ENCODE assay signal across 12 mouse cellular contexts in genomic region chr10:67924030-67924429, GRCm38 (mm10). TPM values are rescaled to one million over a fixed set of nuclear protein-coding genes. Genes with fewer than 3 reads are reported as not detected.
DNase-seq lines count a peak whose midpoint lies in the region; ATAC-seq and TF ChIP-seq lines count a peak whose summit lies in the region.
"Had no signal": no experiment of that assay in that cellular context is flagged by ENCODE, and none has a peak within 500 bp of the region (broad histone marks: within the 10 kb centered on the region; RNA-seq: fewer than 3 reads in every experiment).

No protein-coding gene starts in this region.

- intact Hi-C loops in left cerebral cortex, adult 2 months (cut with DNase I): no loop called here

- WGBS in bone marrow, adult 2 months: 63% methylated on average over 7 of the region's 7 CpGs
- 55% methylated on average over 7 of the region's 7 CpGs for WGBS in kidney, embryonic 16.5 days

- TF ChIP-seq CTCF in left cerebral cortex, adult 2 months (IDR thresholded peaks at IDR 0.05): peak; percentile 48
- peak; percentile 57 to 68 for TF ChIP-seq CTCF in CH12.LX (conservative IDR thresholded peaks at IDR 0.05 in 1 of 2, IDR thresholded peaks at IDR 0.05 in 1 of 2; ENCODE audit: low read depth in 2 of 2, low read length in 2 of 2)
- TF ChIP-seq CTCF in bone marrow, adult 2 months (IDR thresholded peaks at IDR 0.05; ENCODE audit: control insufficient read depth, insufficient read depth, low read length): peak; percentile 53
- TF ChIP-seq CTCF in testis, adult 2 months (IDR thresholded peaks at IDR 0.05; ENCODE audit: control insufficient read depth, insufficient read depth, insufficient replicate concordance, low read depth, low read length): peak; percentile 85; the same call in 1 of the 2 replicates

- peak; percentile 40 for TF ChIP-seq RAD21 in CH12.LX (IDR thresholded peaks at IDR 0.05; ENCODE audit: low read depth, low read length)

- no peak overlapping the region for H3K9ac ChIP-seq in CH12.LX (ENCODE audit: insufficient read depth, low read depth)
- no peak overlapping the region for H3K9ac ChIP-seq in kidney, embryonic 16.5 days (replicated peaks; ENCODE audit: low read length)

- H3K27ac ChIP-seq in left cerebral cortex, adult 2 months: no peak overlapping the region
- H3K27ac ChIP-seq in CH12.LX (ENCODE audit: insufficient read depth, low read depth): no peak overlapping the region
- H3K27ac ChIP-seq in bone marrow, adult 2 months (ENCODE audit: control insufficient read depth, insufficient read depth, low read depth, low read length, poor library complexity): no peak overlapping the region
- H3K27ac ChIP-seq in testis, adult 2 months (ENCODE audit: control insufficient read depth, insufficient read depth, low read depth, low read length): no peak overlapping the region
- no peak overlapping the region for H3K27ac ChIP-seq in kidney, embryonic 16.5 days (ENCODE audit: low read length)

- in situ Hi-C loops in CH12.LX (cut with MboI; ENCODE audit: low pct_ligation_motif_present, low pct_unique_long_range_greater_than_20kb, low sequenced_read_pairs): no loop called here

- no peaks in the 10 kb centered on the region for H3K79me2 ChIP-seq in CH12.LX (replicated peaks; ENCODE audit: control insufficient read depth, extremely low read depth, insufficient read depth, poor library complexity, severe bottlenecking)

- H3K9me3 ChIP-seq in CH12.LX (replicated peaks; ENCODE audit: low read length): no peaks in the 10 kb centered on the region
- no peaks in the 10 kb centered on the region for H3K9me3 ChIP-seq in kidney, embryonic 16.5 days (ENCODE audit: low read length)

- no peaks in the 10 kb centered on the region for H3K36me3 ChIP-seq in CH12.LX (replicated peaks in 1 of 2; ENCODE audit: control insufficient read depth in 1 of 2, insufficient read depth in 1 of 2, low read length in 1 of 2)
- H3K36me3 ChIP-seq in testis, adult 2 months (ENCODE audit: control insufficient read depth, insufficient read depth, low read length): no peaks in the 10 kb centered on the region
- H3K36me3 ChIP-seq in kidney, embryonic 16.5 days (ENCODE audit: insufficient read depth, low read length): no peaks in the 10 kb centered on the region

- DNase-seq in left cerebral cortex, adult 2 months (ENCODE audit: extremely low spot score in 1 of 2, low spot score in 2 of 2): no peak
- DNase-seq in left cerebral cortex, adult 18-20 months (ENCODE audit: low spot score in 2 of 2): no peak
- no peak for DNase-seq in CH12.LX (ENCODE audit: extremely low read depth)
- DNase-seq in kidney, adult 9 months: no peak
- no peak for DNase-seq in urinary bladder, postnatal 4 days (ENCODE audit: low spot score in 2 of 2)
- DNase-seq: gastrocnemius, postnatal 36 days; heart, postnatal 14 days; kidney, adult 8-10 months; lung, postnatal 10 days had no signal

- TF ChIP-seq EP300 in CH12.LX (IDR thresholded peaks at IDR 0.05; ENCODE audit: low read length): no peak

- H3K27me3 ChIP-seq in CH12.LX (replicated peaks): no peaks in the 10 kb centered on the region
- H3K27me3 ChIP-seq in testis, adult 2 months (ENCODE audit: control insufficient read depth, insufficient read depth, low read length): no peaks in the 10 kb centered on the region
- H3K27me3 ChIP-seq in kidney, embryonic 16.5 days (ENCODE audit: insufficient read depth, low read length): no peaks in the 10 kb centered on the region

- TF ChIP-seq POLR2A in CH12.LX (IDR thresholded peaks at IDR 0.05; ENCODE audit: low read depth, low read length): no peak
- TF ChIP-seq POLR2A in bone marrow, adult 2 months (IDR thresholded peaks at IDR 0.05; ENCODE audit: borderline replicate concordance, control insufficient read depth, low read depth, low read length): no peak
- TF ChIP-seq POLR2A in testis, adult 2 months (IDR thresholded peaks at IDR 0.05; ENCODE audit: control insufficient read depth, low read depth, low read length): no peak

- dilution Hi-C loops in CH12.LX (cut with MboI; ENCODE audit: extremely low pct_ligation_motif_present, extremely low pct_unique_long_range_greater_than_20kb, low sequenced_read_pairs): no loop called here

- peaks cover under 1 to 7% of the 10 kb centered on the region in 2 experiments; a peak in 3 of 4 replicates for H3K4me1 ChIP-seq in CH12.LX (ENCODE audit: control insufficient read depth in 1 of 2, insufficient read depth in 2 of 2)
- no peaks in the 10 kb centered on the region for H3K4me1 ChIP-seq in bone marrow, adult 2 months (ENCODE audit: control insufficient read depth, insufficient read depth, low read length)
- peaks cover 8% of the 10 kb centered on the region for H3K4me1 ChIP-seq in testis, adult 2 months (ENCODE audit: control insufficient read depth, insufficient read depth, low read length)
- H3K4me1 ChIP-seq in kidney, embryonic 16.5 days (ENCODE audit: insufficient read depth, low read length): no peaks in the 10 kb centered on the region

- no peak overlapping the region for H3K4me3 ChIP-seq in left cerebral cortex, adult 2 months
- no peak overlapping the region for H3K4me3 ChIP-seq in CH12.LX (replicated peaks in 1 of 3; ENCODE audit: low read depth in 2 of 3, low read length in 2 of 3, poor library complexity in 1 of 3)
- H3K4me3 ChIP-seq in bone marrow, adult 2 months (replicated peaks; ENCODE audit: control insufficient read depth, low read depth, low read length): no peak overlapping the region
- no peak overlapping the region for H3K4me3 ChIP-seq in testis, adult 2 months (ENCODE audit: control insufficient read depth, low read depth, low read length)
- no peak overlapping the region for H3K4me3 ChIP-seq in kidney, embryonic 16.5 days (ENCODE audit: low read length)

- ATAC-seq in kidney, embryonic 16.5 days (ENCODE audit: low FRiP score, low TSS enrichment): no peak

- no peak overlapping the region for H3K4me2 ChIP-seq in CH12.LX (ENCODE audit: insufficient read depth, low read depth, poor library complexity, severe bottlenecking)
- no peak overlapping the region for H3K4me2 ChIP-seq in kidney, embryonic 16.5 days (replicated peaks; ENCODE audit: low read depth, low read length)

TF ChIP-seq in CH12.LX, 34 proteins besides CTCF, POLR2A, EP300 and RAD21:
- no peak for TF ChIP-seq MAFK (IDR thresholded peaks at IDR 0.05; ENCODE audit: insufficient replicate concordance, low read length)
- TF ChIP-seq BHLHE40 (IDR thresholded peaks at IDR 0.05; ENCODE audit: low read depth, low read length): no peak
- TF ChIP-seq SMC3 (IDR thresholded peaks at IDR 0.05; ENCODE audit: low read depth, low read length): no peak
- TF ChIP-seq RCOR1 (conservative IDR thresholded peaks at IDR 0.05; ENCODE audit: low read depth, low read length): no peak

RNA-seq across cellular contexts. Expression of gene Zfp365, which starts 11.6 kb away (rescaled TPM):
- total RNA-seq in left cerebral cortex, adult 2 months (2021): 100 to 1,000 TPM; 456 to 474 TPM
- total RNA-seq in left cerebral cortex, adult 18-20 months (2021): 100 to 1,000 TPM; 431 to 445 TPM
- total RNA-seq in CH12.LX (2012; rRNA removed) (1.2 and 1.3 TPM in 2 replicates), CH12.LX (2014; rRNA removed) (1.0 and 1.2 TPM in 2 replicates)
- 2.4 and 4.0 TPM in 2 replicates for polyA plus RNA-seq in CH12.LX (2012; ENCODE audit: insufficient read length, low read depth)
- 0.57 TPM in 1 of 2 replicates, not detected in the other for polyA plus RNA-seq in bone marrow, adult 2 months (2011; ENCODE audit: insufficient read depth, insufficient read length, low replicate concordance, missing spikeins)
- 0.05 and 0.30 TPM in 2 replicates for polyA plus RNA-seq in testis, adult 2 months (2012; rRNA removed)
- polyA plus RNA-seq in kidney, embryonic 16.5 days (2015; fragmentation: Nextera tagmentation; extraction: Ambion mirVana): 0.66 and 0.84 TPM in 2 replicates

RNA-seq across cellular contexts. Expression of gene Rtkn2, which starts 55.3 kb away (rescaled TPM):
- total RNA-seq in left cerebral cortex, adult 2 months (2021): 1 to 10 TPM; 4.0 to 5.3 TPM
- 1 to 10 TPM; 4.1 to 4.8 TPM for total RNA-seq in left cerebral cortex, adult 18-20 months (2021)
- total RNA-seq in CH12.LX (2012; rRNA removed) (0.46 and 0.59 TPM in 2 replicates), CH12.LX (2014; rRNA removed) (0.59 and 0.99 TPM in 2 replicates)
- 0.78 and 0.93 TPM in 2 replicates for polyA plus RNA-seq in CH12.LX (2012; ENCODE audit: insufficient read length, low read depth)
- polyA plus RNA-seq in bone marrow, adult 2 months (2011; ENCODE audit: insufficient read depth, insufficient read length, low replicate concordance, missing spikeins): 1.0 and 2.5 TPM in 2 replicates
- polyA plus RNA-seq in testis, adult 2 months (2012; rRNA removed): 0.14 and 0.19 TPM in 2 replicates
- polyA plus RNA-seq in kidney, embryonic 16.5 days (2015; fragmentation: Nextera tagmentation; extraction: Ambion mirVana): 10.2 TPM in 2 replicates
